Mouse (Mus musculus) megakaryocyte, embryonic 14.5 days (primary cell): ENCODE data around the gene Mknk2.

Experiments used
- FLI1 ChIP-seq: IDR thresholded peaks from 2 replicates; pipeline ENCODE4 v1.6.1; 2012; ENCODE audit warnings: low read length, inconsistent platforms, mixed read lengths
- GATA1 ChIP-seq: IDR thresholded peaks from 3 replicates; pipeline ENCODE4 v1.6.1; 2012; ENCODE audit warnings: mixed read lengths, low read length, inconsistent platforms, borderline replicate concordance

- no peak for TF ChIP-seq FLI1
- no peak for TF ChIP-seq GATA1
These were observed 27.1 kb upstream of the Mknk2 start for GRCm38 (mm10) chr10:80705033-80705432.
